Mouse (Mus musculus): ENCODE results near the gene Lrrc47.

Gene Lrrc47

DNA sequence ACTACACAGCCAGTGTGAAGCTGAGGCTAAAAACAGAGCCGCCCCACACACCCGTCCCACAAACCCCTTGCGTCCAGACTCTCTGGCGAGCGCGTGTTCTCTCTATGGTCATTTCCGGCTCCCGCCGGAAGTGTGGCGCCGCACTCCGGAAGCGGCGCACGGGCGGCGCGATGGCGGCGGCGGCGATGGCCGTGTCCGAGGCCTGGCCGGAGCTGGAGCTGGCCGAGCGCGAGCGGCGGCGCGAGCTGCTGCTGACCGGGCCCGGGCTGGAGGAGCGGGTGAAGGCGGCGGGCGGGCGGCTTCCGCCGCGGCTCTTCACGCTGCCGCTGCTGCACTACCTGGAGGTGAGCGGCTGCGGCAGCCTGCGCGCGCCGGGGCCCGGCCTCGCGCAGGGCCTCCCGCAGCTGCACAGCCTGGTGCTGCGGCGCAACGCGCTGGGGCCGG, at the start of gene Lrrc47:
TSS of gene Lrrc47 (plus strand) at position 86 of the 444 bp plus-strand sequence.
- peak; percentile 68 to 81 for DNase-seq (ENCODE audit: low spot score in 2 of 2)

DNA sequence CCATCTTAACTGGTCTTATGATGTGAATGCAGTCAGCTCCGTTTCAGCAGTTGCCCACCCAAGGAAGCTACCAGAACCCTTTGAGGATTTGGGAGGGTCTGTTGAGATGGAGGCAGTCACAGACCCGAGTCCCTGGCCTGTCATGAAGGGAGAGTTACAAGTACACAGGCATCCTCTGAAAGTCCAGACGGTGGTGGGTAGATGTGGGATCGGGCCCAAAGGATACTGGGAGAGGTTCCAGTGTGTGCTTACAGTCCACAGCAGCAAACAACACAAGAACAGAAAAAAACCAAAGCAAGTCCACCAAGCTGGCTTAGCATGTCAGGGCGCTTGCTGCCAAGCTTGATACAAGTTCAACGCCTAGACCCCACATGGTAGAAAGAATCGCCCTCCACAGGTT, 48.9 kb upstream of the Lrrc47 start:
- no peak for DNase-seq (ENCODE audit: low spot score in 2 of 2)

DNA sequence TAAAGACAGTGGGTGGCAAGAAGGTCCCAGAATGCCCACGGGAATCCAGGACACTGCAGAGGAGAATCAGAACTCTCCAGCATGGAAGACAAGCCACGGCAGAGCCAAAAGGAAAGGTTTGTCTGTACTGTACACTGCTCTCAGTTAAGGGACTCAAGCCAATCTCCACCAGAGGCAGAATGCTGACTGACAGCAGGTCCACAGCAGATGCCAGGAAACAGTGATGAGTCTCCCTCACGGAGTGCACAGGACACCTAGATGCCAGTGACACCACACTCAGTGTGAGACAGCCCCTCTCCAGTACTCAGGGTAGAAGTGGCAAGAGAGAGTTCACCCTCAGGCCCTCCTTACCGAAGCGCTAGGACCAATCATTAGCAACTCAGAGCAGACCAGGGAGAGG, 44.9 kb upstream of the Lrrc47 start:
- DNase-seq (ENCODE audit: low spot score in 2 of 2): no peak

DNA sequence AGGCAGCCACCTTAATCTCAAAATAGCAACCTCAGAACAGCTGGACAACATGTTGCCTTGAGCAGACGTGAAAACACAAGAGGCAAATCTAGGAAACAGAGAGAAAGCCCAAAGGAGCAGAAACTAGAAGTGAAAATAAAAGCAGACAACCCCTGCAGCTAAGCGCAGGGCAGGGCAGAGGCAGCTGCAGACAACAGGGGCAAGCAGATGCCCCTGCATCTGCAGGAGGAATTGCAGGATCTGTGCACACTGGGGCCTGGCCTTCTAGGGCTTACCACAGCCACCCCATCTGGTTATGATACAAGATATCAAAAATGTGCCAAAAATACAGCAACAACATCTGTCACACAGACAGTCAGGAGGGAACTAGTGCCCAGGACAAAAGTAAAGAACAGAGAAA, 44.0 kb upstream of the Lrrc47 start:
- no peak for DNase-seq (ENCODE audit: low spot score in 2 of 2)

- no peak for DNase-seq (ENCODE audit: low spot score in 2 of 2)
Measured at GRCm38 (mm10) chr4:153968063-153968462, 43.5 kb upstream of the Lrrc47 start.

DNA sequence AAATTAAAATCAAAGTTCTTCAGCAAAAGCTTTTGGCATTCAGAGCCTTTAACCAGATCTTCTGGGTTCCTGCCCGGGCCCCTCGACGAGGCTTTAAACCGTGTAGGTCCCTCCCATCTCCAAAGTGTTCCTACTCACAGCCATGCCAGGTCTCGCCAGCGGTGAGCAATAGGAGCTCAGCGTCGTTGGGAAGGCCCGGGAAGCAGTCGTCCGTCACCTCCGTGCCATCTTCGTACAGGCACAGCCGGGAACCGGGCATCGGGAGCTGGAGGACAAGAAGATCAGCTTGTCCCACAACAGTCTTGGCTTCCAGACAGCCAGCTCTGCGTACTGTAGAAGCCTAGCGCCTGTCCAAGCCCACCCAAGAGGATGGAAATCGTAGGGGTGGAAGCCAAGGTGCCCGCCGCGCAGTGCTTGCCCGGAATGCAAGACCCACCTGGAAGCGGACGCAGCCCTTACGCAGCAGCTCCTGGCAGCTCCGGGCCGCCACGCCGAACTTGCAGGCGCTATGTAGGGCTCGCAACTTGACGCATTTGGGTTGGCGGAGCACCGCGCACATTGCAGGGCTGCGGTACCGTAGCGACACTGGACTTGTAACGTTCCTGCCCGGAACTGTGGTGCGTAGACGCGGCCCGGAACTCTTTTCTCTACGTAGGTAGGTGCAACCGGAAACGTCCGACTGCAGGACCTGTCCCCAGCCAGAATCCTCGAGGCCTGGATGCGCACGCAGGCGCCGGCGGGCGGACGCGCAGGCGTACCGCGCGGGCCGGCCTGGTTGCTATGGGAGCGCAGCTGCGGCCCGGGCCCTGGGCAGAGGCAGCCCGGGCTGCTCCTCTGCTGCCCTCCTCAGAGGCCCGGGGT, 36.9 kb upstream of the Lrrc47 start, which contains the start of the genes Dffb and Cep104:
TSS of gene Dffb (minus strand) at position 696 of the 861 bp plus-strand sequence.
TSS of gene Cep104 (plus strand) at position 764 of the 861 bp plus-strand sequence.
- peak; percentile 90 to 93 for DNase-seq (ENCODE audit: low spot score in 2 of 2)

DNA sequence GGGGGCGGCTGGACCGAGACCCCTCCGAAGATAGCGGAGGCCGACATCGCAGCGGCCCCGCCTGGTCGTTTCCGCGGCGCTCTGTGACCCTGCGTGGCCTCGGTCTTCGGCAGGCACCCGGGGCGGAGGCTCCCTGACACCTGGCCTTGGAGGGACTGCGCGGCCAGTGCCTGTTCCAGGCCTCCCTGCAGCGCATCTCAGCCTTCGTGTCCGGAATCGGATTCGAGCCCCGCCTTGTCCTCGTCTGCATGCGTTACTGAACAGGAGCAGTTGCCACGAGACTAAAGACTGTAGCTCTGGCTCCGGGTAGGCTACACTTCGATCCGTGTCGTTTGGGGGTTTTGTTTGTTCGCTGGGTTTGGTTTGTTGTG, 36.3 kb upstream of the Lrrc47 start:
- DNase-seq (ENCODE audit: low spot score in 2 of 2): no peak

DNA sequence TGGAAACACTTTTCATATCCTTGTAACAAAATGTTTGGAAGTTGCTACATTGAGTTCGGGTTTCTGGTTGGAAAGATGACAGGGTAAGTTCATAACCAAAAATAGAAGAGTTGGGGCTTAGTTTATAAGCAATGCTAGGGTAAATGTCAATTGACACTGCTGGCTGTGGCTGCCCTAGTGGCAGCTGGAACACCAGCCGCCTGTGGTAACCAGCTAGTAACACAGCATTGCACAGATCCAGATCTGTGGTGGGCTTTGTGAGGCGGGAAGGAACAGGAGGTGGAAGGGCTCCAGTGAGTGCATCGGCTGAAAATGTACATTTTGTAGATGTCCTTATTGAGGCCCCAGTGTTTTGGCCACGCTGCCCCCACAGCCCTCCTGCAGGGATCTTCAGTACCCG, 35.8 kb upstream of the Lrrc47 start:
- no peak for DNase-seq (ENCODE audit: low spot score in 2 of 2)

DNA sequence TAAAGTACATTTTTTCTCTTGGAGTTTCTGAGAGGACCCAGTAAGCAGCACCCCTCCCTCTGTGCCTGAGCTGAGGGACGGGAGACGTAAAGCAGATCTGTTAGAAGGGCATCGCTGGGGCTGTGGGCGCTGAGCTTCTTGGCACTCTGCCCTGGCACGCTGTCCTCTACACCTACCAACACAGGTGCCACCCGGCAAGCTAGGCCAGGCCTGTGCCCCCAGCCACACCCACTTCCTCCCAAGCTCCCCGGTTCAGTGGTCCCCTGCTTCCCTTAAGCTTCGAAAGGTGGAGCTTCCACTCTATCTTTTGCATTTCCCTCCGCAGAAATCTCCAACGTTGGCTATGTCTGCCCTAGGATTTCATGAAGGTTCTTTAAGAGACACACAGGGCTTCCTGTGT, 32.3 kb upstream of the Lrrc47 start:
- DNase-seq (ENCODE audit: low spot score in 2 of 2): no peak

DNA sequence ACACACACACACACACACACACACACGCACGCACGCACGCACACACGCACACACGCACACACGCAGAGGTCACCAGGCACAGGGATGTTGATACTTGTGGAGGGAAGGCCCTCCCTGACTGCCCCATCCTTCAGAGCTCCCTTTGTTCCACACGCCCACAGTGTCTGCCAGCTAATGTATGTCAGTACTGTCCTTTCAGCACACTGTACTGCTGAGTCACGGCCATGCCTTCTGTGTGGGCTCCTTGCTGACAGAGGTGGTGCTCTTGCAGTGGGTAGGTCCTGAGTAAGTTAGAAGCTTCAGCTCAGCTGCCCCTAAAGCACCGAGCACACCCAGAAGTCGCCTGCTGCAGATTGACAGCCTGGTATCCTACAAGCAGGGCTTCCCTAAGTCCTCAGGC, 31.1 kb upstream of the Lrrc47 start:
- DNase-seq (ENCODE audit: low spot score in 2 of 2): no peak

- no peak for DNase-seq (ENCODE audit: low spot score in 2 of 2)
Measured at GRCm38 (mm10) chr4:153992715-153993114, 18.8 kb upstream of the Lrrc47 start.

DNA sequence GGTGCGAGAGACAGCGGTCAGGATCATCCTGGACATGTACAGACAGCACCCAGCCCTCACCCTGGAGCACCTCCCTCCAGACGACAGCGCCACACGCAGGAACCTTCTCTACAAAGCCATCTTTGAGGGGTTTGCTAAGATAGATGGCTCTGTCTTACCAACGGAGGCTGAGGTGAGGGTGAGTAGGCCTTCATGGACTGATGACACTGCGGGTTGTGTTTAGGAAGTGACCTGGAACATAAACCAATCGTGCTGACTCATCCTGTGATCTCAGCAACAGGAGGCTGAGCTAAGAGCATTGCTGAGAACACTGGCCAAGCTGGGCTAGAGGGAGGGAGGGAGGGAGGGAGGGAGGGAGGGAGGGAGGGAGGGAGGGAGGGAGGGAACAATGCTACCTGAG, 18.0 kb upstream of the Lrrc47 start:
- no peak for DNase-seq (ENCODE audit: low spot score in 2 of 2)

DNA sequence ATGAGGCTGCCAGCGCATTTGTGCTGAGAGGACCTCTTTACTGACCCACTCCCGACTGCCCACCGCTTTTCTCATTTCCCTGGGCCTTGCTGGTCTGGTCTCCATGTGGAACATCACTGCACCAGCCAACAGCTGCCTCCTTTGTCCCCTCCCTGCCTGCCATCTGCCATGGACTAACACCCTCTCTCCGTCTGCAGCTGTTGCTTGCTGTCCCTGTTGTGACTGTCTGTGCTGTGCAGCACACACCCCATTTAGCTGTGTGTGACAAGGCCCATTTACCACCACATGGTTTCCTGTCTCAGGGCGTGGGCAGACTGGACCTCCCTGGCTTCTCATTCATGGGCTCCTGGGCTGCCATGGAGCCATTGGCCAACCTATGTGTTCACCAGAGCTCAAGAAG, 6.0 kb upstream of the Lrrc47 start:
- DNase-seq (ENCODE audit: low spot score in 2 of 2): no peak

- no peak for DNase-seq (ENCODE audit: low spot score in 2 of 2)
Measured at GRCm38 (mm10) chr4:154006264-154006663, 5.3 kb upstream of the Lrrc47 start.

DNA sequence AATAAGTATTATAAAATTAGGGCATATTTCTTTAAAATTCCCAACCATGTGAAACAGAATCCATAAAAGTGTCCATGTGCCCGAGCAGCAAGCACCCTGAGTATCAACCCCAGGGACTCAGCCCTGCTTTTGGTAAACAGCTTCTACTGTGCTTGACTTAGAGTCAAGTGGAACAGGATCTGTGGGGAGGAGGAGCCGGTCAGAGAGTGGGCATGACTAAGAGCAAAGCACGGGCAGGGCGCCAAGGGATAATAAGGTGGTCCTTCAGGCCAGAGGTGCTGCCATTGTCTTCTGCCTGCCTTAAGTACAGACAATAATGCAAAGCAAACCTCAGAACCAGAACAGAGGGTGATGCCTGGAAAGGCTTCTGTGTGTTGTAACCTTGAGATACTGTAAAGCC, 3.8 kb upstream of the Lrrc47 start:
- no peak for DNase-seq (ENCODE audit: low spot score in 2 of 2)

DNA sequence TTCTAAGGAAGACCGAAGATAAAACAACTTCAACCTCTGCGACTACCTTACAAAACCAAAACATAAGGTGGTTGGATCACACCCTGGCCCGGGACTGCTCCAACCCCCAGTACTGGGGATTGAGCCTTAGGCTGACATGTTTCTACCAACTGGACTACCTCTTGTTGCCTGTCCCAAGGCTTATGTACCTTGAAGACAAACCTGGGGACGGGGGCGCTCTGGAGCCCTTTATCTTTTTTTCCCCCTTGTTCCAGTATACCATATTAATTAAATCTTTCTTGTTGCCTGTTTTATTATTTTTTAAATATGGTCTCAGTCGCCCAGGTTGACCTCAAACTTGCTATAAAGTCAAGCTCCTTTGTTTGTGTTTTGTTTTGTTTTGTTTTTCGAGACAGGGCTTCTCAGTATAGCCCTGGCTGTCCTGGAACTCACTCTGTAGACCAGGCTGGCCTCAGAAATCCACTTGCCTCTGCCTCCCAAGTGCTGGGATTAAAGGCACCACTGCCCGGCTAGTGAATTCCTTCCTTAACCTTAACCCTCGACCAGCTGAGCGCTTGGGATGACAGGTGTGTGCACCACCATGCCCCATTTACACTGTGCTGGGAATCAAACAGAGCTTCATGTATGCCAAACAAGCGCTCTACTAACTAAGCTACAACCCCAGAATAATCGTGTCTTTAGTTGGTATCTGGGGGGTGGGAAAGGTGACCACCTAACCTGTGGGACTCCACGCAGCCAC, 455 bp upstream of the Lrrc47 start:
- no peak for DNase-seq (ENCODE audit: low spot score in 2 of 2)

DNA sequence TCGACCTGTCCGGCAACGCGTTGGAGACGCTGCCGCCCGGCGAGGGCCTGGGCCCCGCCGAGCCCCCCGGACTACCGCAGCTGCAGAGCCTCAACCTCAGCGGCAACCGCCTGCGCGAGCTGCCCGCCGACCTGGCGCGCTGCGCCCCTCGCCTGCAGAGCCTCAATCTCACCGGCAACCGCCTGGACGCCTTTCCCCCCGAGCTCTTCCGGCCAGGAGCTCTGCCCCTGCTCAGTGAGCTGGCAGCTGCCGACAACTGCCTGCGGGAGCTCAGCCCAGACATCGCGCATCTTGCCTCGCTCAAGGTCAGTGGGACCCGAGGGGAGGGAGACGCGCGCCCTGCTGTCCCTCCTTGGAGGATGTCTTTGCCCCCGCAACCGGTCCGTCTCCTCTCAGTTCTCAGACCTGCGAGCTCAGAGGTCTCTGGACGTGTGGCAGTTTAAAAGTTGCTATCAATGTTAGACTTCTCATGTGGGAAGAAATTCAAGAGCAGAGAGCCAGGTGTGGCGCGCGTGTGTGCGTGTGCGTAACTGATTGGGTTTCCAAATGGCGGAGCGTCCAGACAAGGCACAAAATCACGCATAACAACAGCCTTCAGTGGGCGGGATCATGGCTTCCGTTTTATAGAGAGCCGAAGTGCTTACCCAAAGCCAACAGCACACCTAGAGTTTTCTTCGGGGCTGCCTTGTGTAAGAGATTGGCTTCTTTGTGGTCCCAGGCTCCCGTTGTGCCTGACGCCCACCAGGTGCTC, 776 bp downstream of the Lrrc47 start:
- no peak for DNase-seq (ENCODE audit: low spot score in 2 of 2)

DNA sequence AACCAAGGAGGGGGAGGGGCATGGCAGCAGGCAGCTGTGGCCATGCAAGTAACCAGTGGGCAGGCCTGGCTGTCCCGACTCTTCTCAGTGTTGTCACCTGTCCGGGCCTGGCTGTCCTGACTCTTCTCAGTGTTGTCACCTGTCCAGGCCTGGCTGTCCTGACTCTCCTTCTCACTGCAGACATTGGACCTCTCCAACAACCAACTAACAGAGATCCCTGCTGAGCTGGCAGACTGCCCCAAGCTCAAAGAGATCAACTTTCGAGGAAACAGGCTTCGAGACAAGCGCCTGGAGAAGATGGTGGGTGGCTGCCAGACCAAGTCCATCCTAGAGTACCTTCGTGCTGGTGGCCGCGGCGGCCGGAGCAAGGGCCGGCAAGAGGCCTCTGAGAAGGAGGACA, 3.9 kb downstream of the Lrrc47 start:
- no peak for DNase-seq (ENCODE audit: low spot score in 2 of 2)

DNA sequence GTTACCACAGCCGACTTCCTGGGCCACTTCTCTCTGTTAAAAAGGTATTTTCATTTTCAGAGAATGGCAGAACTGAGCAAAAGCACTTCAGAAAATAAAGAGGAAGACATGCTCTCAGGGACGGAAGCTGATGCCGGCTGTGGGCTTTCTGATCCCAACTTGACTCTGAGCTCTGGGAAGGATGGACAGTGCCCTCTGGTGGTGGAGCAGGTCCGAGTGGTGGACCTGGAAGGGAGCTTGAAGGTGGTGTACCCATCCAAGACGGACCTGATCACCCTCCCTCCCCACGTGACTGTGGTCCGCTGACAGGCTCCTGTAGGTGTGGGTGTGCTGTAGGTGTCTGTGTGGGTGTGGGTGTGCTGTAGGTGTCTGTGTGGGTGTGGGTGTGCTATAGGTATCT, 8.0 kb downstream of the Lrrc47 start:
- DNase-seq (ENCODE audit: low spot score in 2 of 2): no peak

DNA sequence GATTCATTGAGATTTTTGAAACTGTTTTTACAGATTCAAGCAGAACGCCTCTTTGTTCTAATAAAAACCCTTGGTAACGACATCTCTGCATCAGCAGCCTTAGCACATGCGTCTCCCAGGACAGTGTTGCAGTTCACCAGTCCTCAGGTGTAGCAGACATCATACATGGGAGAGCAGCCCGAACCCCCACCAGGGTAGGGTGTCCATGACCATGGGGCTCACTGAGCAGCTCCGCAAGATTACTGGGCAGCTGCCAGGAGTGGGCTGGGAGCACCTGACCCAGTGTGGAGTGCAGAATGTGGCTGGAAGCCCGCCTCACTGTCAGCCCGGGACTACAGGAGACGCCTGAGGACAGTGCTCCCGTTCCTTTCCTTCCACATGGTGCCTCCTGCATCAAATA, 9.9 kb downstream of the Lrrc47 start:
- no peak for DNase-seq (ENCODE audit: low spot score in 2 of 2)

- no peak for DNase-seq (ENCODE audit: low spot score in 2 of 2)
Measured at GRCm38 (mm10) chr4:154022407-154022806, 10.9 kb downstream of the Lrrc47 start.

DNA sequence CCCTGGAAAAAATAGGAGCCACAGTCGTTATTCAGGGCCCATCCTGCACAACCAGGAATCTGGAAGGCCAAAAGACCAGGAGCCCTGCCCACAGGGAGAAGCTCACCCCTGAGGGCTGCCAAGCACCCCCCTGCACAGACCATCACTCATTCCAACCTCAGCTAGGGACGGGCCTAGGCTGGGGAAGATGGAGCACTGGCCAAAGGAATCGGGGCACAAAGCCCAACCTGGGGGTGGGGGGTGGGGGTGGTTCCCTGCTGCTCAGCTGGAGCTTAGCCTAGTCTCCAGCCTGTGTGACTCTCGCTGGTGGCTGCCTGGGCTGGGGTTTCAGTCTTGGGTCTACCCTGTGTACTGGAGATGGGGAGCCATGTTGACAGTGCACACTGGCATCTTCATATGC, 11.3 kb downstream of the Lrrc47 start:
- DNase-seq (ENCODE audit: low spot score in 2 of 2): no peak

Measured in frontal cortex, postnatal 10 days (tissue).